Mouse (Mus musculus) heart, postnatal 0 days (tissue): ENCODE measurements around the gene Lin37. TPM values are rescaled to one million over a fixed set of nuclear protein-coding genes. Genes with fewer than 3 reads are reported as not detected.

Experiments used
- ATAC-seq: fragments of 200-750 bp; cut with Nextera tagmentation; 2 replicates; pipeline ENCODE4 v1.8.0; 2017; ENCODE audit warnings: low read depth, moderate number of reproducible peaks, moderate library complexity; ENCODE audit not compliant: insufficient read depth
- DNase-seq: peaks from one replicate; pipeline ENCODE4 v3.0.0-alpha.2; 2016; ENCODE audit warnings: low spot score
- H3K27ac ChIP-seq: fragments of 300-500 bp; sonication (generic); 2 replicates; pipeline ENCODE4 v1.5.1; 2014; ENCODE audit warnings: low read depth, mild to moderate bottlenecking
- H3K27me3 ChIP-seq: fragments of 300-500 bp; sonication (generic); 2 replicates; pipeline ENCODE4 v1.6.1; 2014; ENCODE audit warnings: low read length, mixed read lengths; ENCODE audit not compliant: control insufficient read depth, insufficient read depth
- H3K36me3 ChIP-seq: fragments of 300-500 bp; sonication (generic); replicated peaks from 2 replicates; pipeline ENCODE4 v1.6.1; 2014; ENCODE audit warnings: low read length, mixed read lengths; ENCODE audit not compliant: control insufficient read depth, insufficient read depth
- H3K4me1 ChIP-seq: fragments of 300-500 bp; sonication (generic); 2 replicates; pipeline ENCODE4 v1.6.1; 2014; ENCODE audit warnings: antibody characterized with exemption; ENCODE audit not compliant: control insufficient read depth, insufficient read depth
- H3K4me2 ChIP-seq: fragments of 300-500 bp; sonication (generic); 2 replicates; pipeline ENCODE4 v1.6.1; 2014; ENCODE audit warnings: low read depth, mild to moderate bottlenecking, low read length, moderate library complexity
- H3K4me3 ChIP-seq: fragments of 300-500 bp; sonication (generic); 2 replicates; pipeline ENCODE4 v1.5.1; 2014; ENCODE audit warnings: low read depth, low read length
- H3K9ac ChIP-seq: fragments of 300-500 bp; sonication (generic); replicated peaks from 2 replicates; pipeline ENCODE4 v1.6.1; 2014; ENCODE audit warnings: low read depth, low read length, mixed read lengths
- H3K9me3 ChIP-seq: fragments of 300-500 bp; sonication (generic); replicated peaks from 2 replicates; pipeline ENCODE4 v1.6.1; 2016; ENCODE audit warnings: low read length; ENCODE audit not compliant: control insufficient read depth
- CTCF ChIP-seq: IDR thresholded peaks from 2 replicates; pipeline ENCODE4 v1.5.1; 2016; ENCODE audit warnings: antibody characterized with exemption, control low read depth, low read depth
- EP300 ChIP-seq: IDR thresholded peaks from 2 replicates; pipeline ENCODE4 v1.6.1; 2016; ENCODE audit warnings: antibody characterized with exemption, low read depth
- WGBS: fragments of 180-500 bp; shearing (Covaris S2); extraction: QIAGEN DNeasy Blood & Tissue Kit; methylation state at CpG from one replicate; pipeline ENCODE4 v1.1.7; 2014; 5-methylcytosine and 5-hydroxymethylcytosine counted together
- polyA plus RNA-seq: library from polyadenylated mRNA; unstranded; fragments of >200 nt; fragmentation: Nextera tagmentation; extraction: Ambion mirVana; gene quantifications from 2 replicates; pipeline ENCODE4 v1.2.1, GENCODE M21; 2015
- total RNA-seq: library from RNA; depleted of rRNA; stranded (reverse); fragments of >200 nt; gene quantifications from 2 replicates; pipeline ENCODE4 v1.2.3, GENCODE M21; 2014; ENCODE audit warnings: low replicate concordance

The Lin37 gene
- total and polyA plus RNA-seq, 2 experiments from 2014 or later = 11.9 to 26.2 TPM

GRCm38 (mm10) chr7:30589435-30590301 lies 30.0 kb upstream of the Lin37 start:
- Histone ChIP-seq H3K36me3 (peaks cover 14% of the 10 kb centered on the region; the same call in 1 of the 2 replicates), H3K9me3 (no peaks in the 10 kb centered on the region), H3K4me1 (peaks cover 14% of the 10 kb centered on the region), H3K27me3 (0 out of 2 replicates have a peak, but pooled peaks cover 2% of the 10 kb centered on the region), H3K4me2 (peak overlapping the region; percentile 77), H3K9ac (peak overlapping the region; percentile 44), H3K4me3 (peak overlapping the region; percentile 88), H3K27ac (peak overlapping the region; percentile 96)
- DNase-seq (peak; percentile 79), ATAC-seq (peak; percentile 52)
- TF ChIP-seq CTCF = peak; percentile 90
- no peak for TF ChIP-seq EP300
- 27% methylated on average over 40 of the region's 40 CpGs for WGBS

- H3K36me3 ChIP-seq = peaks cover 22% of the 10 kb centered on the region
Measured at GRCm38 (mm10) chr7:30588676-30589434, 29.2 kb upstream of the Lin37 start, which contains the start of gene Kmt2b. TSS of gene Kmt2b (minus strand) at chr7:30588726.

DNA sequence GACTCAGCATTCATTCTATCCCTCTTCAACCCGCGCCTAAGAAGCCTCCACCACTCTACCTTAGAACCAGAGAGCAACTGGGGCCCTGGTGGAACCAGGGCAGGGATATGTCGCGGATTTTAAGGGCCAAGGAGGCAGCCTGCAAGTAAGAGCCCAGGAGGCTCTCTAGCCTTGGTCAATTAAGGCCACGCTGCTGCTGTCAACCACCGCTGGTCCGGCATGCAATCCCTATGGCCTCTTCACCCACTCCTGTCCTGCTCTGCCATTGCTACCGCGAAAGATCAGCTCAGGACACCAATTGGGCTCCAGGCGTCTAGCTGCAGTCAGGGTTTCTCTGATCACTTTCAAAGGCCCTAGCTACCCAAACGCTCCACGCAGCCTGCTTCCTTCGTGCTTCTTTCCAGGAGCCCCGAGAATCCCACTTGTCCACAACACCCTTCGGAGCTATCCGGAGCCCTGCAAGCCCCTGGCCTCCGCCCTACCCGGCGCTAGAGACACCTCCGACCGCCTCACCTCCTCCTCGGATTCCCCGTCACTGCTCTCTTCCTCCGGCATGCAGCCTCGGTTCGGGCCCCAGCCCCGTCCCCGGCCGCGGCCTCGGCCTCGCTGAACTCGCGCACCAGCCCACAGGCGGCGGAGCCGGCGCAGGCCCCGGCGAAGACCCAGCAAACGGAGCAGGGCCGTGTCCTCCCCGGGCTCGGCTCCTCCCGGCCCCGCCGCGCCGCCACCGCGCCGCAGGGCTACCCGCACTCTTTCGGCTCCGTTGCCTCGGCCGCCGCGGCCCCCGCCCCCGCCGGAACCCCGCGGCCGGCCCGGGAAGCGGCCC lies 28.4 kb upstream of the Lin37 start:
- ATAC-seq (peak; percentile 14), DNase-seq (peak; percentile 33)
- peak overlapping the region; percentile 88 for H3K4me3 ChIP-seq
- no peaks in the 10 kb centered on the region for H3K9me3 ChIP-seq
- peaks cover 30% of the 10 kb centered on the region for H3K36me3 ChIP-seq
- TF ChIP-seq EP300 (no peak), CTCF (no peak)
- H3K27me3 ChIP-seq = no peaks in the 10 kb centered on the region
- 1% methylated on average over 62 of the region's 67 CpGs for WGBS
- peak overlapping the region; percentile 98 for H3K4me2 ChIP-seq
- peaks cover 14% of the 10 kb centered on the region for H3K4me1 ChIP-seq
- H3K9ac ChIP-seq = peak overlapping the region; percentile 98
- peak overlapping the region; percentile 96 for H3K27ac ChIP-seq

More at GRCm38 (mm10) chr7:30588676-30589434, 29.2 kb upstream of the Lin37 start, which contains the start of gene Kmt2b:
- DNase-seq = peak; percentile 99
- Histone ChIP-seq H3K27ac (peak within 1 kb of the TSS; percentile 96), H3K4me2 (peak within 1 kb of the TSS; percentile 98), H3K9me3 (no peaks in the 10 kb centered on the region), H3K27me3 (no peaks in the 10 kb centered on the region), H3K4me1 (peaks cover 14% of the 10 kb centered on the region), H3K4me3 (peak within 1 kb of the TSS; percentile 88), H3K9ac (peak within 1 kb of the TSS; percentile 98)
- under 1% methylated on average over 58 of the region's 68 CpGs for WGBS
- TF ChIP-seq EP300 (no peak), CTCF (no peak)
- peak; percentile 94 for ATAC-seq

GRCm38 (mm10) chr7:30586455-30587020 lies 26.9 kb upstream of the Lin37 start:
- 89% methylated on average over 28 of the region's 28 CpGs for WGBS
- no peaks in the 10 kb centered on the region for H3K9me3 ChIP-seq
- H3K4me3 ChIP-seq = no peak overlapping the region
- ATAC-seq (no peak), DNase-seq (no peak)
- H3K27ac ChIP-seq = no peak overlapping the region
- TF ChIP-seq CTCF = no peak
- no peak for TF ChIP-seq EP300
- 0 out of 2 replicates have a peak overlapping the region, but pooled peaks have one; percentile 98 for H3K9ac ChIP-seq
- H3K4me1 ChIP-seq = peaks cover 14% of the 10 kb centered on the region
- no peak overlapping the region for H3K4me2 ChIP-seq
- H3K27me3 ChIP-seq = no peaks in the 10 kb centered on the region
- H3K36me3 ChIP-seq = peaks cover 45% of the 10 kb centered on the region
